14 mouse cellular contexts compared by ENCODE assay signal in genomic region chr3:136166033-136166361, GRCm38 (mm10).
"Had no signal": no experiment of that assay in that cellular context is flagged by ENCODE, and none has a peak within 500 bp of the region (broad histone marks: within the 10 kb centered on the region; RNA-seq: fewer than 3 reads in every experiment).

No protein-coding gene starts in this region.

- H3K9me3 ChIP-seq: liver, embryonic 13.5 days; midbrain, embryonic 13.5 days; neural tube, embryonic 13.5 days; stomach, embryonic 15.5 days had no signal

- ATAC-seq: lung, postnatal 0 days; midbrain, embryonic 13.5 days; midbrain, embryonic 16.5 days had no signal

- H3K9ac ChIP-seq: liver, embryonic 13.5 days; lung, embryonic 14.5 days; midbrain, embryonic 13.5 days; neural tube, embryonic 13.5 days; stomach, embryonic 15.5 days had no signal

- DNase-seq: kidney, postnatal 25 days; liver, embryonic 13.5 days; lung, embryonic 14.5 days; retina, postnatal 1 day; spleen, adult 18-20 months; thymus, postnatal 25 days had no signal

- H3K27me3 ChIP-seq: liver, embryonic 13.5 days; neural tube, embryonic 13.5 days; stomach, embryonic 15.5 days had no signal

- H3K27ac ChIP-seq: kidney, postnatal 0 days; liver, embryonic 13.5 days; macrophage; midbrain, embryonic 13.5 days; neural tube, embryonic 13.5 days; stomach, embryonic 15.5 days had no signal

- H3K4me3 ChIP-seq: liver, embryonic 13.5 days; midbrain, embryonic 13.5 days; myocyte; neural tube, embryonic 13.5 days; stomach, embryonic 15.5 days had no signal

- H3K4me2 ChIP-seq: liver, embryonic 13.5 days; lung, embryonic 14.5 days; midbrain, embryonic 13.5 days; neural tube, embryonic 13.5 days; stomach, embryonic 15.5 days had no signal

- H3K36me3 ChIP-seq: liver, embryonic 13.5 days; midbrain, embryonic 13.5 days; neural tube, embryonic 13.5 days; stomach, embryonic 15.5 days had no signal

- H3K4me1 ChIP-seq: liver, embryonic 13.5 days; midbrain, embryonic 13.5 days; neural tube, embryonic 13.5 days; stomach, embryonic 15.5 days had no signal
